8 mouse cellular contexts compared by ENCODE assay signal in the genomic region with DNA sequence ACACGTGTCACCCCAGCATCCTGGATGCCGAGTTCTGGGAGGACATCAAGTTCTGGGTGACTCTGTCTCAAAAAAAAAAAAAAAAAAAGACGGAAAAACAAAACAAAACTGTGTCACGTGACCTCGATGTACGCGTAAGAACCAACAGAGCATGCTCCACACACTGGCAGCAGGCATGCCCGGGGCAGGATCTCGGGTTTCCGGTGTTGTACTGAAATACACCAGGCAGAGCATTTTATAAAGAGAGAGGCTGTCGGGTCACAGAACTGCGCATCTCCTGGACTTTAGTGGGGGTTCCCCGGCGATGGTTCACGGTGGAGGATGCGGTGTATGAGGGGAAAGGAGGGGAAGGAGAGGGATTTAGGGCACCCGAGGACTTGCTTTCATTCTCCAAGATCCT.
DNase-seq lines count a peak whose midpoint lies in the region; ATAC-seq lines count a peak whose summit lies in the region.

No protein-coding gene starts in this region.

- H3K4me2 ChIP-seq in midbrain, embryonic 11.5 days: no peak overlapping the region
- peak overlapping the region; percentile 25 for H3K4me2 ChIP-seq in forebrain, embryonic 15.5 days (replicated peaks)
- peak overlapping the region; percentile 47 for H3K4me2 ChIP-seq in lung, embryonic 16.5 days (ENCODE audit: low read depth, low read length)

- no peaks in the 10 kb centered on the region for H3K9me3 ChIP-seq in midbrain, embryonic 10.5 days (replicated peaks)
- H3K9me3 ChIP-seq in midbrain, embryonic 11.5 days (ENCODE audit: control insufficient read depth, low read length): no peaks in the 10 kb centered on the region
- no peaks in the 10 kb centered on the region for H3K9me3 ChIP-seq in forebrain, embryonic 15.5 days
- H3K9me3 ChIP-seq in lung, embryonic 16.5 days (ENCODE audit: control insufficient read depth, low read length): no peaks in the 10 kb centered on the region

- no peak for ATAC-seq in midbrain, embryonic 11.5 days (ENCODE audit: low FRiP score)
- ATAC-seq in forebrain, embryonic 15.5 days (replicated peaks): no peak
- peak; percentile 31; the same call in 1 of the 2 replicates for ATAC-seq in lung, embryonic 16.5 days (ENCODE audit: low read depth)

- H3K36me3 ChIP-seq in midbrain, embryonic 10.5 days: no peaks in the 10 kb centered on the region
- H3K36me3 ChIP-seq in midbrain, embryonic 11.5 days (ENCODE audit: control insufficient read depth, insufficient read depth, low read length): no peaks in the 10 kb centered on the region
- no peaks in the 10 kb centered on the region for H3K36me3 ChIP-seq in forebrain, embryonic 15.5 days
- H3K36me3 ChIP-seq in lung, embryonic 16.5 days (ENCODE audit: control insufficient read depth, insufficient read depth, low read length): no peaks in the 10 kb centered on the region

- DNase-seq in midbrain, embryonic 10.5 days (ENCODE audit: low spot score): no peak
- no peak for DNase-seq in midbrain, embryonic 11.5 days (ENCODE audit: low spot score, missing footprints)
- DNase-seq in thymus, postnatal 4 days: peak; percentile 20
- DNase-seq in spleen, postnatal 4 days (ENCODE audit: low spot score in 2 of 2): no peak
- DNase-seq in right cerebral cortex, postnatal 14 days: no peak
- DNase-seq in cerebellum, adult 9-11 months: no peak

- peaks cover 76% of the 10 kb centered on the region for H3K27me3 ChIP-seq in midbrain, embryonic 10.5 days (ENCODE audit: low read depth, poor library complexity, severe bottlenecking)
- peaks cover 2% of the 10 kb centered on the region; the same call in 1 of the 2 replicates for H3K27me3 ChIP-seq in midbrain, embryonic 11.5 days (ENCODE audit: control insufficient read depth, insufficient read depth, low read length)
- no peaks in the 10 kb centered on the region for H3K27me3 ChIP-seq in forebrain, embryonic 15.5 days
- H3K27me3 ChIP-seq in lung, embryonic 16.5 days (ENCODE audit: control insufficient read depth, insufficient read depth, low read depth, low read length): peaks cover 3% of the 10 kb centered on the region; the same call in 1 of the 2 replicates

- H3K9ac ChIP-seq in midbrain, embryonic 11.5 days (ENCODE audit: low read length): no peak overlapping the region
- no peak overlapping the region for H3K9ac ChIP-seq in forebrain, embryonic 15.5 days (replicated peaks)
- no peak overlapping the region for H3K9ac ChIP-seq in lung, embryonic 16.5 days (ENCODE audit: low read length)

- H3K4me3 ChIP-seq in midbrain, embryonic 10.5 days: 0 out of 2 replicates have a peak overlapping the region, but pooled peaks have one; percentile 18
- H3K4me3 ChIP-seq in midbrain, embryonic 11.5 days (ENCODE audit: low read depth, low read length): no peak overlapping the region
- H3K4me3 ChIP-seq in forebrain, embryonic 15.5 days: no peak overlapping the region
- H3K4me3 ChIP-seq in lung, embryonic 16.5 days (ENCODE audit: low read length): peak overlapping the region; percentile 18

- H3K4me1 ChIP-seq in midbrain, embryonic 10.5 days: peaks cover 33% of the 10 kb centered on the region
- peaks cover 13% of the 10 kb centered on the region for H3K4me1 ChIP-seq in midbrain, embryonic 11.5 days (ENCODE audit: control insufficient read depth, insufficient read depth, low read length)
- peaks cover 39% of the 10 kb centered on the region for H3K4me1 ChIP-seq in forebrain, embryonic 15.5 days
- H3K4me1 ChIP-seq in lung, embryonic 16.5 days (replicated peaks; ENCODE audit: control insufficient read depth, insufficient read depth, low read length): no peaks in the 10 kb centered on the region

- peak overlapping the region; percentile 59; the same call in 1 of the 2 replicates for H3K27ac ChIP-seq in midbrain, embryonic 10.5 days (replicated peaks)
- H3K27ac ChIP-seq in midbrain, embryonic 11.5 days (ENCODE audit: low read depth, low read length): no peak overlapping the region
- H3K27ac ChIP-seq in forebrain, embryonic 15.5 days (replicated peaks): peak overlapping the region; percentile 96
- no peak overlapping the region for H3K27ac ChIP-seq in lung, embryonic 16.5 days (ENCODE audit: low read length)

- 59% methylated on average over 17 of the region's 17 CpGs for WGBS in midbrain, embryonic 10.5 days
- 60% methylated on average over 17 of the region's 17 CpGs for WGBS in midbrain, embryonic 11.5 days
- WGBS in forebrain, embryonic 15.5 days: 38% methylated on average over 17 of the region's 17 CpGs
- WGBS in lung, embryonic 16.5 days: 34% methylated on average over 17 of the region's 17 CpGs

Comparison
In these comparisons a context has a peak if more than half of its experiments do, and no peak if none do; other contexts are left out.
1. H3K27ac ChIP-seq: peak in midbrain, embryonic 10.5 days (single experiment) and forebrain, embryonic 15.5 days (single experiment); none in midbrain, embryonic 11.5 days (single experiment) and lung, embryonic 16.5 days (single experiment).
2. H3K4me3 ChIP-seq: peak in midbrain, embryonic 10.5 days (single experiment) and lung, embryonic 16.5 days (single experiment); none in midbrain, embryonic 11.5 days (single experiment) and forebrain, embryonic 15.5 days (single experiment).